Mouse (Mus musculus): Measurements from ENCODE around the gene Tfr2.
A peak's percentile ranks its signal among the peaks of the same experiment; 100 is the strongest.

The Tfr2 gene

GRCm38 (mm10) chr5:137623937-137624530 is 54.4 kb downstream of the Tfr2 start:
- DNase-seq (ENCODE audit: low spot score in 2 of 2), result no peak

- no peak for DNase-seq (ENCODE audit: low spot score in 2 of 2)
Observed at GRCm38 (mm10) chr5:137627991-137628390, 58.4 kb downstream of the Tfr2 start.

GRCm38 (mm10) chr5:137628498-137629305 is 59.1 kb downstream of the Tfr2 start, which contains the start of the genes Fbxo24, Lrch4 and Gm20605:
Gene Fbxo24 (minus strand): TSS chr5:137629002.
Gene Lrch4 (plus strand): TSS chr5:137629121.
Gene Gm20605 (plus strand): TSS chr5:137629175.
- DNase-seq (ENCODE audit: low spot score in 2 of 2), result peak; percentile 99 to 100

GRCm38 (mm10) chr5:137629306-137629721 is 59.7 kb downstream of the Tfr2 start:
- DNase-seq (ENCODE audit: low spot score in 2 of 2), result no peak

- DNase-seq (ENCODE audit: low spot score in 2 of 2), result no peak
Observed at GRCm38 (mm10) chr5:137629906-137630545, 60.4 kb downstream of the Tfr2 start.

GRCm38 (mm10) chr5:137630602-137631001 is 61.0 kb downstream of the Tfr2 start:
- no peak for DNase-seq (ENCODE audit: low spot score in 2 of 2)

- peak in 1 of 2 experiments; percentile 64 for DNase-seq (ENCODE audit: low spot score in 2 of 2)
Observed at GRCm38 (mm10) chr5:137631171-137631570, 61.5 kb downstream of the Tfr2 start.

GRCm38 (mm10) chr5:137631591-137631990 is 62.0 kb downstream of the Tfr2 start:
- no peak for DNase-seq (ENCODE audit: low spot score in 2 of 2)

- DNase-seq (ENCODE audit: low spot score in 2 of 2), result no peak
Observed at GRCm38 (mm10) chr5:137633397-137634084, 63.9 kb downstream of the Tfr2 start.

Data from right cerebral cortex, postnatal 10 days (tissue).